Mouse (Mus musculus) forebrain, embryonic 11.5 days (tissue): ENCODE data around the gene Mgrn1. TPM values are rescaled to one million over a fixed set of nuclear protein-coding genes. Genes with fewer than 3 reads are reported as not detected.

Experiments used
- ATAC-seq: fragments of 200-750 bp; cut with Nextera tagmentation; replicated peaks from 2 replicates; pipeline ENCODE4 v1.8.0; 2017; ENCODE audit warnings: moderate TSS enrichment; ENCODE audit not compliant: low FRiP score
- DNase-seq: peaks from one replicate; pipeline ENCODE4 v3.0.0-alpha.2; 2017; ENCODE audit warnings: low spot score
- H3K27ac ChIP-seq: fragments of 300-500 bp; sonication (generic); 2 replicates; pipeline ENCODE4 v1.5.1; 2014; ENCODE audit warnings: low read depth, low read length
- H3K27me3 ChIP-seq: fragments of 300-500 bp; sonication (generic); 2 replicates; pipeline ENCODE4 v1.6.1; 2014; ENCODE audit warnings: mild to moderate bottlenecking, low read length, mixed read lengths; ENCODE audit not compliant: control insufficient read depth, insufficient read depth
- H3K36me3 ChIP-seq: fragments of 300-500 bp; sonication (generic); 2 replicates; pipeline ENCODE4 v1.6.1; 2014; ENCODE audit warnings: mild to moderate bottlenecking, low read length, moderate library complexity, mixed read lengths; ENCODE audit not compliant: control insufficient read depth, insufficient read depth
- H3K4me1 ChIP-seq: fragments of 300-500 bp; sonication (generic); replicated peaks from 2 replicates; pipeline ENCODE4 v1.6.1; 2014; ENCODE audit warnings: low read length, mixed read lengths; ENCODE audit not compliant: control insufficient read depth, insufficient read depth
- H3K4me2 ChIP-seq: fragments of 300-500 bp; sonication (generic); 2 replicates; pipeline ENCODE4 v1.6.1; 2014; ENCODE audit warnings: low read depth, mild to moderate bottlenecking, low read length, moderate library complexity, mixed read lengths; ENCODE audit not compliant: severe bottlenecking
- H3K4me3 ChIP-seq: fragments of 300-500 bp; sonication (generic); 2 replicates; pipeline ENCODE4 v1.5.1; 2014; ENCODE audit warnings: low read depth, low read length
- H3K9ac ChIP-seq: fragments of 300-500 bp; sonication (generic); 2 replicates; pipeline ENCODE4 v1.6.1; 2014; ENCODE audit warnings: low read length
- H3K9me3 ChIP-seq: fragments of 300-500 bp; sonication (generic); 2 replicates; pipeline ENCODE4 v1.6.1; 2016; ENCODE audit warnings: low read length, mixed read lengths; ENCODE audit not compliant: control insufficient read depth
- WGBS: fragments of 180-500 bp; shearing (Covaris S2); extraction: QIAGEN DNeasy Blood & Tissue Kit; methylation state at CpG from one replicate; pipeline ENCODE4 v1.1.7; 2014; 5-methylcytosine and 5-hydroxymethylcytosine counted together
- polyA plus RNA-seq: library from polyadenylated mRNA; unstranded; fragments of >200 nt; fragmentation: Nextera tagmentation; extraction: Ambion mirVana; gene quantifications from 2 replicates; pipeline ENCODE4 v1.2.1, GENCODE M21; 2014

Mgrn1 gene
- polyA plus RNA-seq, 1 experiment from 2014 or later, result 69.9 TPM

DNA sequence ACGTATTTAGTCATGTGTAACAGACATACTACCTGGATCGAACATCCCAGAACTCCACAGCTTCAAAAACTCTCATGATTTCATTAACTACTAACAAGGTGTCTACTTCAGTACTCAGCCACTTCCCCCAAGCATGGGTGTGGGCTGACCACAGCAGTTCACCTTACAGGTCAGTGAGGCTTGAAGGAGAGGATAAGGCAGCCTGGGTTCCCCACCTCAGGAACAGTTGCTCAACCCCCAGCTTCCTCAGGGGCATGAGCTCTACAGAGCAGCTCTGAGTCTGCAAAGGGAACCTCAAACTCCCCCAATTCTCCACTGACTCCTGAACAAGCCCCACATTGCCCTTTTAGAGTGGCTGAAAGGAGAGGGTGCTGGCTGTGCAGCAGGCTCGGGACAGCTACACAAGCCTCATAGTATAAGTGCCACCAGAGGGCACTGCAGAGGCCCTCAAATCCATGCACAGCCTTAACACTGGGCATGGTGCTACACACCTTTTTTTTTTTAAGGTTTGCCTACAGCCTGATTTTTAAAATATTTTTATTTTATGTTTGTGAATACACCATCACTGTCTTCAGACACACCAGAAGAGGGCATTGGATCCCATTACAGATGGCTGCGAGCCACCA lies 93.8 kb downstream of the Mgrn1 start:
- H3K4me1 ChIP-seq, result no peaks in the 10 kb centered on the region
- no peak for ATAC-seq
- 72% methylated on average over 4 of the region's 4 CpGs for WGBS

DNA sequence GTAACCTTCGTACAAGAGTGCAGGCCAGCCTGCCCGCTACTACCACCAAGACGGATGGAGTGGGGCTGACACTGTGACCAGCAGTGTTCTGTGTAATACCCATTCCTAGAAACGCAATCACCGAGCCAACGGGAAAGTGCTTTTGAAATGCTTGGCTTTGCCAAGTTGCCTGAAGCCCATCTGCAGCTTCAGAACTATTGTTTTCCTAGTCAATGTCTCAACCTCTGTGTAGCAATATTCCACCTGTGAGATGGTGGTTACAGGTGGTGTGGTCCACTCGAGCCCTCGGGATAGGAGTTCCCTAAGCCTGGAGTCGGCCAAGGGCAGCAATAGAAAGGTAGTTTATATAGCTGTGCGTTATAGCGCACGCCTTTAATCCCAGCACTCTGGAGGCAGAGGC lies 98.7 kb downstream of the Mgrn1 start:
- no peak overlapping the region for H3K4me3 ChIP-seq
- 91% methylated on average over 12 of the region's 12 CpGs for WGBS
- H3K27me3 ChIP-seq, result no peaks in the 10 kb centered on the region
- no peak for ATAC-seq
- no peak overlapping the region for H3K27ac ChIP-seq
- no peak overlapping the region for H3K4me2 ChIP-seq
- no peak overlapping the region for H3K9ac ChIP-seq
- H3K4me1 ChIP-seq, result no peaks in the 10 kb centered on the region
- H3K36me3 ChIP-seq, result no peaks in the 10 kb centered on the region
- no peaks in the 10 kb centered on the region for H3K9me3 ChIP-seq
- no peak for DNase-seq

More for the DNA sequence above, 93.8 kb downstream of the Mgrn1 start:
- Histone ChIP-seq H3K27me3 (no peaks in the 10 kb centered on the region), H3K36me3 (no peaks in the 10 kb centered on the region), H3K4me2 (no peak overlapping the region), H3K4me3 (no peak overlapping the region), H3K9me3 (no peaks in the 10 kb centered on the region), H3K9ac (no peak overlapping the region), H3K27ac (no peak overlapping the region)
- DNase-seq, result no peak

Other genes with a start within 250 kb of the Mgrn1 start
- 7.6 and 7.7 TPM in 2 replicates for gene Vasn, start 246.3 kb upstream of the Mgrn1 start, polyA plus RNA-seq
- gene Dnaja3, start 246.3 kb upstream of the Mgrn1 start, polyA plus RNA-seq, result 57.7 and 60.7 TPM in 2 replicates
- gene Coro7, start 206.5 kb upstream of the Mgrn1 start, polyA plus RNA-seq, result 20.5 and 23.3 TPM in 2 replicates
- gene Nmral1, start 166.9 kb upstream of the Mgrn1 start, polyA plus RNA-seq, result 212 and 220 TPM in 2 replicates
- 74.3 and 80.3 TPM in 2 replicates for gene Hmox2, start 159.9 kb upstream of the Mgrn1 start, polyA plus RNA-seq
- 107 and 109 TPM in 2 replicates for gene Cdip1, start 96.0 kb upstream of the Mgrn1 start, polyA plus RNA-seq
- gene 4930562C15Rik, start 50.8 kb upstream of the Mgrn1 start, polyA plus RNA-seq, result 0.36 TPM in 1 of 2 replicates, not detected in the other
- 23.9 TPM in 2 replicates for gene Ubald1, start 5.9 kb upstream of the Mgrn1 start, polyA plus RNA-seq
- 120 and 137 TPM in 2 replicates for gene Nudt16l1, start 52.5 kb downstream of the Mgrn1 start, polyA plus RNA-seq
- gene Anks3, start 78.0 kb downstream of the Mgrn1 start, polyA plus RNA-seq, result 50.4 and 52.4 TPM in 2 replicates
- not detected in 2 replicates for gene Sept12, start 111.6 kb downstream of the Mgrn1 start, polyA plus RNA-seq
- gene Smim22, start 121.0 kb downstream of the Mgrn1 start, polyA plus RNA-seq, result 2.0 TPM in 1 of 2 replicates, not detected in the other
- 74.1 and 81.6 TPM in 2 replicates for gene Rogdi, start 127.3 kb downstream of the Mgrn1 start, polyA plus RNA-seq
- 174 and 184 TPM in 2 replicates for gene Glyr1, start 163.6 kb downstream of the Mgrn1 start, polyA plus RNA-seq
- 25.2 and 25.4 TPM in 2 replicates for gene Ubn1, start 163.8 kb downstream of the Mgrn1 start, polyA plus RNA-seq
- 1.3 and 1.5 TPM in 2 replicates for gene Ppl, start 246.2 kb downstream of the Mgrn1 start, polyA plus RNA-seq